Mouse (Mus musculus) gastrocnemius, adult 2 months (tissue): ENCODE measurements at regions not wholly inside any gene's neighbourhood (a gene's known extent, or its start where the extent isn't known, plus 50 kb on each side); places are given as distances from the start of the nearest gene placed in this dataset. TPM values are rescaled to one million over a fixed set of nuclear protein-coding genes. Genes with fewer than 3 reads are reported as not detected.

ENCODE experiments used
- DNase-seq: peaks from one replicate; pipeline ENCODE4 v3.0.0; 2022
- H3K27ac ChIP-seq: fragments of 200-600 bp; 2 replicates; pipeline ENCODE4 v1.8.1; 2022; ENCODE audit warnings: mild to moderate bottlenecking
- H3K4me3 ChIP-seq: fragments of 200-600 bp; 2 replicates; pipeline ENCODE4 v1.8.1; 2022; ENCODE audit warnings: mild to moderate bottlenecking, moderate library complexity
- CTCF ChIP-seq: fragments of 200-600 bp; IDR thresholded peaks from 2 replicates; pipeline ENCODE4 v1.8.1; 2022; ENCODE audit warnings: antibody characterized with exemption, mild to moderate bottlenecking, moderate library complexity
- intact Hi-C: fragments of 180-260 bp; cut with DNase I; formaldehyde crosslinking; loops from one replicate; pipeline ENCODE4 v1.15.1; 2025
- microRNA-seq: library from miRNA; unstranded; fragments of <30 nt; microRNA quantifications from one replicate; pipeline ENCODE4 v1.2.0, GENCODE M21; 2021

DNA sequence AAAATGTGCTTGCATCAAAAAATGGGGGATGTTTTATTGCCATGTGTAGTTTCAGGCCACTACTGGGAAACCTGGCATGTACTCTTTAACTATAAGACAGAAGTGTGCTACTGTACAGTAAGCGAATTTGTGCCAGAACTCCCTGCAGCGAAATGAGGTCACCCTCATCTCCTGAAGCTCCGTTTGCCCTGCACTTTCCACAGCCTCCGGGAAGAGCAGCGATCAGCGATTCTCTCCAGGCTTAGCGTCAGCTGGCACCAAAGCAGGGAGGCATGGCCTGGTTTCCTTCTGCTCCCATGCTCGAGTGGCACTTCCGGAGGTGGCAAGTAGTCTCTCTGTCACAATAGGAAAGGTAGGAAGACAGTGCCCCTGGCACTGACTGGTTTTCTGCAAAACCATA lies 88.8 kb upstream of the Arg1 start:
- TF ChIP-seq CTCF = no peak
- intact Hi-C loops = no loop called here
- peak; percentile 75 for DNase-seq
- no peak overlapping the region for H3K27ac ChIP-seq
- no peak overlapping the region for H3K4me3 ChIP-seq

DNA sequence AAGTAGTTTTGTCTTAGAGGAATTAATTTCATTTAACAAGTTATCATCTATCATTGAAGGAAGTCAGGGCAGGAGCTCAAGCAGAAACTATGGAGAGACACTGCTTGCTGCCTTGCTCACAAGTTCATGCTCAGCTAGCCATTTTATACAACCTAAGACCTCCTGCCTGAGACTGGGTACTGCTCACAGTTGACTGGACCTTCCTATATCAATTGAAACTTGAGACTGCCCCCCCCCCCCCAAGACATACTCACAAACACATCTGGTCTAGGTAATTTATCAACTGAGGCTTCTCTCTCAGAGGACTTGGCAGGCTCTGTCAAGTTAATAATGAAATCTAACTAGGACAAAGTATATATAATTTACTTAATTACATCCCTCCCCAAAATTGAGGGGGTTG lies 84.8 kb upstream of the Arg1 start:
- H3K4me3 ChIP-seq = no peak overlapping the region
- no peak for DNase-seq
- H3K27ac ChIP-seq = no peak overlapping the region
- intact Hi-C loops = no loop called here
- no peak for TF ChIP-seq CTCF

DNA sequence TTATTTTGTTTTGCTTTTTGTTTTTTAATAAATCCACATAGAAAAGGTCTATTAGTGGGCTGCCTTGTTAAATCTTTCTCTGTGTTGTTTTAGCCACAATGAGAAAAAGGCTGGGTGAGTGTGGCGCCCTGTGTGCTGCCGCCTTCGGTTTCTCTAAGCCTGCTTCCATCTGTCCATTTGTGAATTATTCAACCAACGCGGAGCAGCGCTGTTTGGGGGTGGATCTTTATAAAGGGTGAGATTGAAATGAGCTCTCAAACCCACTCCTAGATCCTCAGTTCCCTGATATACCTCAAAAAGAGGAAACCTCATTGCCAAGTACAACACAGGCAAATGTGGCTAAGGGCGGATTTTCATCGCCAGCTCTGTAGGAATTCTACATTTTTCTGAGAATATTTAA lies 74.0 kb upstream of the Arg1 start:
- no peak for DNase-seq
- Histone ChIP-seq H3K4me3 (no peak overlapping the region), H3K27ac (no peak overlapping the region)
- intact Hi-C loops = no loop called here
- TF ChIP-seq CTCF = no peak

DNA sequence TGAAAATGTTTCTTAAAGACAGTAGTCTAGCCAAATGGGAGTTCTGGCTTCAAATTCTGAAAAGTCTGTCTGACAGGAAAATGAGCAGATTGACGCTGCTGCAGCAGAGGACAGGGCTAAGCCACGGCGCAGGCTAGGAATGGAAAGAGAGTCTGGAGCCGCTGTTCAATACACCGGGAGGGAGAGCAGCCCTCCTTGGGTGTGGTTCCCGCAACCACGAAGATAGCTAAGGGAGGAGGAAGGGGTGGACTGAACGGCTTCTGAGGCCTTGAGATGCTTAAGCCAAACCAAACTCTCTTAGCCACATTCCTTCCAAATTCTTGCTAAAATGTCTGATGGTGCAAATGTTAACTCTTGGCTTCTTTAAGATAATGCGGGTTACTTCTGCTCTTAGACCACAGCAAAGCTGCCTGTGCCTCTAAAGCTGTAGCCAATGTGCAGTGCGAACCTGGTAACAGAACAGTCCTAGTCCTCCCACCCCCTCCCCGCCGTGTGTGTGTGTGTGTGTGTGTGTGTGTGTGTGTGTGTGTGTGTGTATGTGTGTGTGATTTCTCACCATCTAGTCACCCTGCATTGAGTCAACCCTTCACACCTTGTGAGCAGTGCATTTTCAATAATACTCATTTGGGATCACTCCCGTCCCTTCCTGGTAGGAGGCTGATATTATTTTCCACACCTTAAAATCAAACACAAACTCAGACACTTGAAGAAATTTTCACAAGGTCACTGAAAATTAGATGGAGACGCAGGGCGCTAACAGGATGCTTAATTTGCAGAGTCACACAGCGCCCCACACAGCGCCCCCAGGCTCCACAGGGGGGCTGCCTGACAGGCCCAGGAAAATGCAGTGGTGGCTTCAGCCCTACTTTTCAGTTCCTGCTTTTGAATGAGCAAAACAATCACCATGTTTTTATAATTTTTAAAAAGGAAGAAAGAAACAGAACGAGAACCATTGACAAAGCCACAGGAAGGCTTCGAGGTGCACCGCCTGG lies 73.2 kb upstream of the Arg1 start:
- no peak overlapping the region for H3K4me3 ChIP-seq
- no peak for TF ChIP-seq CTCF
- DNase-seq = no peak
- no peak overlapping the region for H3K27ac ChIP-seq
- intact Hi-C loops = no loop called here

DNA sequence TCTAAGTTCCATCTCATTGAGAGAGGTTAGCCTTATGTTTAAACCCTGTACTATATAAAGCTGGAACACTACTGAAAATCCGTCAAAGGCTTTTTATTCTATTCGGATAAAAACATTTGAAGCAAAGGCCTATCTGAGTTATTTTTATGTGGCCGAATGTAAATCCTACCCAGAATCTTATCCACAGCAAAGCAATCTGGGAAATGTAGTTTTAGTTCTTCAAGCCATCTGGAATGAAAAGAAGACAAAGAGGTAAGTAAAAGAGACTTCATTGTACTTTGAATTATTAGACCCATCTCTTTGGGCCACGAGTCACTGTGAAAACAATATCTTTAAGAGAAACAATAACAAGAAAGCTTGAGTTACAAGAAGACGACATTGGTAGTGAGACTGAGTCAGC lies 72.5 kb upstream of the Arg1 start:
- DNase-seq = no peak
- no peak for TF ChIP-seq CTCF
- H3K4me3 ChIP-seq = no peak overlapping the region
- no peak overlapping the region for H3K27ac ChIP-seq
- intact Hi-C loops = no loop called here

DNA sequence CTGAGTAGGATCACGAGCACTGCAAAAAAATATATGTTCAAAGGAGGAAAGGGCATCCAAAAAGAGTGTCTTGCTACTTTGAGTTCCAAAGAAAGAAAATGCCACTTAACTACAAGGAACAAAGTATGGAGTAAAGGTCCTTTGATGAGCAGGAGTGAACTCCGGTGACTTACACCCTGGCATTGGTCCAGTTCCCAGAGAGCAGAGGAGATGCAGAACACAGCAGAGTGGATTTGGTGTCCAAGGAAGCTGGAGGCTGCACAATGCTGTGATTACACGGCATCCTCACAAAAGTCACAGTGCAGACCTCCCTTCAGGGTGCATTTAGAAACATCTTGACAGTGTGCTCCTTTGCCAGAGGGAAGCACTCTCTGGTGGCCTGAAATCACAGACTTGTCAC lies 70.4 kb upstream of the Arg1 start:
- no peak for DNase-seq
- Histone ChIP-seq H3K27ac (no peak overlapping the region), H3K4me3 (no peak overlapping the region)
- intact Hi-C loops = no loop called here
- no peak for TF ChIP-seq CTCF

DNA sequence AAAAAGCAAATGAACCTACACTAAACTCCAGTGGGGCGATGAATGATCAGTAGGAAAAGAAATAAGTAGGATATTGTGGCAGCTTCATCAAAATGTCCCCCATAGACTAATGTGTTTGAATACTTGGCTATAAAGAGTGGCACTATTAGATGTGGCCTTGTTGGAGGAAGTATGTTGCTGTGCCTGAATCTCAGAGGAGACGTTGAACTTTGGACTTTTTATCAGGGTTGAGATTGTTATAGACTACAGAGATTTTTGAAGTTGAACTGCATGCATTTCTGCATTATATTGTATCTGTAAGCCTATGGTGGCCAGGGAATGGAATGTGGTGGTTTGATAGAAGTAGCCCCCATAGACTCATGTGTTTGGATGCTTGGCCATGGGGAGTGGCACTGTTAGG lies 68.5 kb upstream of the Arg1 start:
- TF ChIP-seq CTCF = no peak
- Histone ChIP-seq H3K4me3 (no peak overlapping the region), H3K27ac (no peak overlapping the region)
- intact Hi-C loops = no loop called here
- DNase-seq = no peak

DNA sequence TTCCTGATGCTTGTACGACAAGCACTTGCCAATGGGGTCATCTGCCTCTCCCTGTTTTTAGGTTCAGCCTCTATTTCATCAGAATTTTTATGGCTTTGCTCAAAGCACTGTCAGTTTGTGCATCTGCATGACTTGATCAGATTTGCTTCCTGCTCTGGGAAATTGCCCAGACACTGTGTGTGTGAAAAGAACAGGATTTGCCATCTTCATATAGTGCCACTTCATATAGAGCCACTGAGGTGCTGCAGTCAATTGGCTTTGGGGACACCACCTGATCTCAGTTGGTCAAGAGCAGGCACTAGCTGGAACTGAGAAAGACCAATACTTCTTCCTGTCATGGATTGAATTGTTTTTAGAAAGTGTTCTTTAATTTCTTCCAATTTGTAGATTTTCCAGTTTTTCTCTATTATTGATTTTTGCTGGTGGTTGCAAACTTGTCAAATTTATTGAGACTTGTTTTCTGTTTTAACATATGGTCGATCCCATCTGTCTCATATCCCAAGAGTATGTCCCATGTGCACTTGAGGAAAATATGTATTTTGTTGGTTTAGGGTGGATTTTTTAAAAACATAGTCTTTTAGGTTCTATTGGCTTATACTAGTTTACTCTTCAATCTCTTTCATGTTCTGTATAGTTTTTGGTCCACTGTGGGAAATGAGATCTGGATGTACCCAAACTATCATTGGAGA lies 62.8 kb upstream of the Arg1 start:
- Histone ChIP-seq H3K4me3 (no peak overlapping the region), H3K27ac (no peak overlapping the region)
- DNase-seq = no peak
- intact Hi-C loops = no loop called here
- no peak for TF ChIP-seq CTCF

DNA sequence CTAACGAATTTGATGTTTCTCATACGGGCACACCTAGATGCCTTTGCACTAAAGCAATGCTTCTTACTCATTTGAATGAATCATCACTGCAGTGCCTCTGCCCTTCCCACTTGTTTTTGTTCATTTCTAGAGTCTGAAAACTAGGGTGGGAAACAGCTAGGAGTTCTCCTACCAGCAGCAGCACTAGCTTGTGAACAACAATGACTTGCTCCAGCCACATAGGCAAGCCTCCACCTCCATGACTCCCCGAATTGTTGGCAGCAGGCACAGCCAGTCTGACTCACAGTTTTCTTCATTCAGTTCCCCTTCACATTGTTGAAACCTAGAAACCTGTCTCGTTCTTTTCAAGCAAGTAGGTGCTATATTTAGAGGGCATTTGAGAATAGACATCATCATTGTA lies 57.5 kb upstream of the Arg1 start:
- intact Hi-C loops = no loop called here
- DNase-seq = no peak
- Histone ChIP-seq H3K4me3 (no peak overlapping the region), H3K27ac (no peak overlapping the region)
- TF ChIP-seq CTCF = no peak

DNA sequence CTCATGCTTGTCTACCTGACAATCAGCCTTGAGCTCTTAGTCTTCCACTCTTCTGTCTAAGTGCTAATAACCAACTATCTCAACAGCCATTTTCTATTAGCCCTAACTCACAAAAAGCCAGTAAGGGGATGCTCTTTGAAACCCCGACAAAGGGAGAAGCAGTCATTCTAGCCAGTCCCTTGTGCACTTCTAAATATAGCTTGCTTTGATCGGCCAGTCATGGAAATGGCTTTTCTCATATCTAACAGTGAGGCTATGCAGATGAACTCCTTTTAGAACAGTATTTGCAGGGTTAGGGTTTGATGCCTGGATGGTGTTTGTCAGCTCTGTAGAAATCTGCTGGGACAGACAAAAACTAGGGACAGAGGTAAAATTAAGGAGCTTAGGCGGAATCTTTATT lies 54.5 kb upstream of the Arg1 start:
- no peak overlapping the region for H3K4me3 ChIP-seq
- TF ChIP-seq CTCF = no peak
- H3K27ac ChIP-seq = no peak overlapping the region
- DNase-seq = no peak
- intact Hi-C loops = no loop called here

Small RNA genes in the stretch of these regions (microRNA-seq; reads per million reads assigned to microRNA genes)
- gene Gm22566 = not detected
